Mouse (Mus musculus): ENCODE measurements around the gene Ampd2.

- TF ChIP-seq EP300 (IDR thresholded peaks at IDR 0.05): no peak
- TF ChIP-seq CTCF (IDR thresholded peaks at IDR 0.05): no peak
These were observed 9.6 kb downstream of the Ampd2 start for GRCm38 (mm10) chr3:108076836-108077235.
